ENCODE assay signal across 23 mouse cellular contexts in genomic region chr9:62430741-62431140, GRCm38 (mm10).
DNase-seq lines count a peak whose midpoint lies in the region; ATAC-seq lines count a peak whose summit lies in the region.
"Had no signal": no experiment of that assay in that cellular context is flagged by ENCODE, and none has a peak within 500 bp of the region (broad histone marks: within the 10 kb centered on the region; RNA-seq: fewer than 3 reads in every experiment).

No protein-coding gene starts in this region.

- ATAC-seq in heart, embryonic 12.5 days (ENCODE audit: insufficient number of reproducible peaks, low FRiP score) = no peak
- ATAC-seq: CD4-positive, CD25-positive, alpha-beta regulatory T cell, adult 4 months; forebrain, embryonic 13.5 days; forebrain, postnatal 0 days; intestine, embryonic 16.5 days had no signal

- no peak overlapping the region for H3K9ac ChIP-seq in heart, embryonic 12.5 days
- H3K9ac ChIP-seq: forebrain, embryonic 13.5 days; forebrain, postnatal 0 days; heart, embryonic 15.5 days; hindbrain, embryonic 15.5 days had no signal

- 85% methylated on average over 4 of the region's 4 CpGs for WGBS in heart, embryonic 12.5 days

- no peak overlapping the region; the same call in 1 of the 2 replicates for H3K27ac ChIP-seq in heart, embryonic 12.5 days (ENCODE audit: poor library complexity, severe bottlenecking)
- H3K27ac ChIP-seq: embryonic facial prominence, embryonic 10.5 days; forebrain, embryonic 13.5 days; gastrocnemius, adult 2 months; heart, embryonic 15.5 days; hindbrain, embryonic 15.5 days had no signal

- H3K27me3 ChIP-seq in heart, embryonic 12.5 days (replicated peaks) = no peaks in the 10 kb centered on the region
- H3K27me3 ChIP-seq: forebrain, embryonic 13.5 days; heart, embryonic 15.5 days; hindbrain, embryonic 15.5 days had no signal

- DNase-seq in adrenal gland, postnatal 14 days = peak; percentile 2
- no peak for DNase-seq in adrenal gland, adult (ENCODE audit: inconsistent age in 2 of 2, low spot score in 1 of 2)
- DNase-seq in cerebellum, adult 9-11 months = peak; percentile 62
- DNase-seq in cerebellum, adult 8-10 months = no peak
- DNase-seq in heart, postnatal 25 days (ENCODE audit: low spot score) = peak; percentile 0
- peak; percentile 4 to 7 for DNase-seq in layer of hippocampus, postnatal 10 days (ENCODE audit: low spot score in 2 of 2)
- no peak for DNase-seq in layer of hippocampus, adult 9-10 months (ENCODE audit: low spot score)
- DNase-seq: adrenal gland, postnatal 10 days; B cell, adult 2 months; forebrain, postnatal 0 days; gastrocnemius, adult 2 months; gastrocnemius, postnatal 36 days; heart, adult 18-20 months; heart, postnatal 36 days had no signal

- H3K4me1 ChIP-seq in heart, embryonic 12.5 days (replicated peaks) = peaks cover 27% of the 10 kb centered on the region

- H3K4me2 ChIP-seq in heart, embryonic 12.5 days = no peak overlapping the region
- H3K4me2 ChIP-seq: forebrain, embryonic 13.5 days; heart, embryonic 15.5 days; hindbrain, embryonic 15.5 days had no signal

- H3K9me3 ChIP-seq in heart, embryonic 12.5 days (replicated peaks) = 0 out of 2 replicates have a peak, but pooled peaks cover 3% of the 10 kb centered on the region
- H3K9me3 ChIP-seq: embryonic facial prominence, embryonic 10.5 days; forebrain, embryonic 13.5 days; G1E; heart, embryonic 10.5 days; heart, embryonic 15.5 days; hindbrain, embryonic 15.5 days had no signal

- intact Hi-C loops in heart, postnatal 25 days (cut with DNase I) = no loop called here

- H3K4me3 ChIP-seq in heart, embryonic 12.5 days = no peak overlapping the region
- H3K4me3 ChIP-seq: embryonic facial prominence, embryonic 10.5 days; forebrain, embryonic 13.5 days; gastrocnemius, adult 2 months; heart, embryonic 10.5 days; heart, embryonic 15.5 days; hindbrain, embryonic 15.5 days had no signal

- peaks cover 15% of the 10 kb centered on the region for H3K36me3 ChIP-seq in heart, embryonic 12.5 days
- H3K36me3 ChIP-seq: G1E; heart, embryonic 15.5 days had no signal

Comparison
In these comparisons a context has a peak if more than half of its experiments do, and no peak if none do; other contexts are left out.
1. DNase-seq: peak in adrenal gland, postnatal 14 days (single experiment), cerebellum, adult 9-11 months (single experiment), heart, postnatal 25 days (single experiment) and layer of hippocampus, postnatal 10 days (2 of 2); none in adrenal gland, adult (0 of 2), cerebellum, adult 8-10 months (single experiment) and layer of hippocampus, adult 9-10 months (single experiment).